In the genomic region with DNA sequence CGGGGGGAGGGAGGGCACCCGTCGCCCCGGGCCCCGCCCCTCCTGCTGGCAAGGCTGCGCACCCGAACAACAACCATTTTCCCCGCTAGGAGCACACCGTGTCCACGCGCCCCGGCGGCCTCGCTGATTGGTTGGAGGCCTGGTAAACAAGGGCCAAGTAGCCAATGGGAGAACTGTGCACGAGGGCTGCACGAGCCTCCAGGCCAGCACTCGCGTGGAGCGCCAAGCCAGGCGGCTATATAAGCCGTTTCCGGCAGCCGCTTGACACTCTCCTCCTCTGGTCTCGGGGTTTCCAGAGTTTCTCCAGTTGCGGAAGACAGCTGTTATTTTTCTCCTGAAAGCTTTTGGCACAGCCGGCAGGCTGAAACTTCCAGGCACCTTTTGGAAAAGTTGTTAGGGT, we compare ENCODE assay signal across 8 mouse cellular contexts. TPM values are rescaled to one million over a fixed set of nuclear protein-coding genes. Genes with fewer than 3 reads are reported as not detected.
DNase-seq lines count a peak whose midpoint lies in the region; ATAC-seq and TF ChIP-seq lines count a peak whose summit lies in the region.

A gene (plus strand): TSS at position 264 of the 400 bp plus-strand sequence.

- in situ Hi-C loops in ES-E14 (cut with MboI; ENCODE audit: low sequenced_read_pairs in 2 of 2, unreplicated experiment in 2 of 2), result no loop called here

- TF ChIP-seq CTCF in lung, adult 2 months (IDR thresholded peaks at IDR 0.05; ENCODE audit: insufficient read depth, low read length), result no peak

- no peaks in the 10 kb centered on the region for H3K27me3 ChIP-seq in forebrain, embryonic 15.5 days

- no peaks in the 10 kb centered on the region for H3K9me3 ChIP-seq in ES-E14 (ENCODE audit: control insufficient read depth, insufficient read depth, low read depth, low read length)
- no peaks in the 10 kb centered on the region for H3K9me3 ChIP-seq in forebrain, embryonic 15.5 days

- under 1% methylated on average over 26 of the region's 26 CpGs for WGBS in forebrain, embryonic 15.5 days
- WGBS in lung, adult 2 months, result under 1% methylated on average over 26 of the region's 26 CpGs

- intact Hi-C loops in heart, postnatal 25 days (cut with DNase I), result loop anchor here (1.0 kb wide), 1 partner anchor 19 kb away; a partner anchor contains a TSS

- peak within 1 kb of the TSS; percentile 88 for H3K9ac ChIP-seq in ES-E14 (ENCODE audit: insufficient read depth, low read depth, low read length, poor library complexity, severe bottlenecking)
- H3K9ac ChIP-seq in forebrain, embryonic 15.5 days (replicated peaks), result peak within 1 kb of the TSS; percentile 58

- peak within 1 kb of the TSS; percentile 75 for H3K4me2 ChIP-seq in forebrain, embryonic 15.5 days (replicated peaks)

- peak within 1 kb of the TSS; percentile 60 to 89 for H3K4me3 ChIP-seq in ES-E14 (ENCODE audit: insufficient read depth in 1 of 2, low read depth in 1 of 2, low read length in 2 of 2, poor library complexity in 1 of 2, severe bottlenecking in 1 of 2)
- peak within 1 kb of the TSS; percentile 63 for H3K4me3 ChIP-seq in forebrain, embryonic 15.5 days
- peak within 1 kb of the TSS; percentile 94 for H3K4me3 ChIP-seq in lung, adult 2 months (replicated peaks; ENCODE audit: extremely low read depth, low read depth, low read length)

- peak; percentile 98 for DNase-seq in ES-E14 (ENCODE audit: low read depth, low spot score)
- peak; percentile 91 for DNase-seq in cerebellum, adult 11-12 months
- peak; percentile 100 for DNase-seq in heart, postnatal 25 days (ENCODE audit: low spot score)
- peak; percentile 87 to 97 for DNase-seq in layer of hippocampus, adult 18-20 months (ENCODE audit: low spot score in 2 of 2)
- peak; percentile 100 for DNase-seq in lung, adult 2 months
- DNase-seq in thymus, adult 18-20 months, result peak; percentile 100

- H3K4me1 ChIP-seq in ES-E14 (ENCODE audit: control insufficient read depth in 2 of 2, insufficient read depth in 2 of 2, low read length in 2 of 2, poor library complexity in 1 of 2), result peaks cover 0 to 8% of the 10 kb centered on the region in 2 experiments; a peak in 3 of 4 replicates
- H3K4me1 ChIP-seq in forebrain, embryonic 15.5 days, result peaks cover 62% of the 10 kb centered on the region
- peaks cover 17% of the 10 kb centered on the region for H3K4me1 ChIP-seq in lung, adult 2 months (ENCODE audit: control insufficient read depth, insufficient read depth, low read length)

- peaks cover 28% of the 10 kb centered on the region for H3K36me3 ChIP-seq in ES-E14 (ENCODE audit: control insufficient read depth, insufficient read depth, low read length, poor library complexity, severe bottlenecking)
- peaks cover 18% of the 10 kb centered on the region for H3K36me3 ChIP-seq in forebrain, embryonic 15.5 days

- H3K27ac ChIP-seq in ES-E14 (ENCODE audit: insufficient read depth, low read depth, low read length, poor library complexity, severe bottlenecking), result peak within 1 kb of the TSS; percentile 76
- peak within 1 kb of the TSS; percentile 76 for H3K27ac ChIP-seq in forebrain, embryonic 15.5 days (replicated peaks)

- TF ChIP-seq POLR2A in lung, adult 2 months (IDR thresholded peaks at IDR 0.05; ENCODE audit: borderline replicate concordance, extremely low read depth, low read depth, low read length), result peak; percentile 100

- peak; percentile 99 for ATAC-seq in forebrain, embryonic 15.5 days (replicated peaks)
- ATAC-seq in neutrophil, adult 5-6 weeks (ENCODE audit: extremely low read depth, insufficient number of reproducible peaks, low FRiP score, poor library complexity, severe bottlenecking), result peak; percentile 95

TF ChIP-seq in ES-E14, 5 proteins besides CTCF, POLR2A, EP300 and RAD21:
- TF ChIP-seq MAFK (IDR thresholded peaks at IDR 0.05; ENCODE audit: insufficient read depth, low read depth, low read length) (no peak), ZNF384 (IDR thresholded peaks at IDR 0.05; ENCODE audit: low read depth, low read length) (no peak), HCFC1 (IDR thresholded peaks at IDR 0.05; ENCODE audit: borderline replicate concordance, insufficient read depth, low read length) (no peak), CHD2 (IDR thresholded peaks at IDR 0.05; ENCODE audit: low read depth, low read length) (peak; percentile 96), ZC3H11A (IDR thresholded peaks at IDR 0.05; ENCODE audit: borderline replicate concordance, low read depth, low read length) (no peak)

RNA-seq across cellular contexts. Expression of the gene that starts here (rescaled TPM):
- total RNA-seq in ES-E14 (2012; rRNA removed), result 128 and 161 TPM in 2 replicates
- 68.4 and 69.3 TPM in 2 replicates for polyA plus RNA-seq in forebrain, embryonic 15.5 days (2015; fragmentation: Nextera tagmentation; extraction: Ambion mirVana)
- 100 to 1,000 TPM; 341 to 607 TPM for total RNA-seq in heart, postnatal 25 days (2021)
- total RNA-seq in layer of hippocampus, adult 18-20 months (2021), result 10 to 100 TPM; 28.1 to 34.8 TPM
- 687 and 806 TPM in 2 replicates for polyA plus RNA-seq in lung, adult 2 months (2012; rRNA removed)
- 1,984 and 2,044 TPM in 2 replicates for total RNA-seq in neutrophil, adult 5-6 weeks (2017)

Comparison
In these comparisons a context has a peak if more than half of its experiments do, and no peak if none do; other contexts are left out.
1. Peak in every context shown above with its lines: DNase-seq, ATAC-seq, H3K4me3 ChIP-seq and H3K27ac ChIP-seq.